Mouse (Mus musculus) right cerebral cortex, postnatal 4 days (tissue): ENCODE results near the gene Gm17409.

ENCODE experiments used
- DNase-seq: peaks from one replicate; pipeline ENCODE4 v3.0.0-alpha.2; 2022

Gene Gm17409

DNA sequence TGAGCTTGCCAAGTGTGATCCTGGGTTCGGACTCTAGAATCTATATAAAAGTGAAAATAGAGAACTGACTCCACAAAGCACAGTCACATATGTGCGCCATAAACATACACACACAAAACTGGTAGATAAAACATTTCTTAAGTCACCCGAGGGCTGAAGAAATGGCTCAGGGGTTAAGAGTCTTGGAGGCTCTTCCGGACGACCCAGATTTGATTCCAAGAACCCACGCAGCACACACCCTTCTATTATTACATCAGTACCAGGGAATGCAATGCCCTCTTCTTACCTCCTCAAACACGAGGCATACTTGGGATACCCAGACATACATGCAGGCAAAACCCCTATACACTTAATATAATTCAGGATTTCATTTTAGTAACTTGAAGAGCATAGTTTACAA is at the start of gene Gm17409:
Gene Gm17409 (plus strand): TSS at position 301 of the 400 bp plus-strand sequence.
- no peak for DNase-seq

DNA sequence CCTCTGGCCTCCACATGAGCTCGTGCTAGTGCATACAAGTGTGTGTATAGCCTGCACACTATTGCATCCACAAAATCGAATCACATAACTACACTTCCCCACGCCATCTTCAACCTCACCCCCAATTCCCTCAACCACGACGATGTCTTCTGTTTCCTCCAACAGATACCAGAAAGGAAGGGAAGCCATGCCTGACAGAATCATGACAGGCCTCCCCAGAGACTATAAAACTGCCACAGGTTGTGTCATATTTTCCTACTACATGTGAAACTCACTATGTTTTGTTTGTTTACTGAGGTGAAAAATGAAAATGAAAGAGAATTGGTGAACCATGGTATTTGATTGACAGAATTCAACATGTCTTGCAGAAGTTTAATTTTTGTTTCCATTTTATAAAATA is 46.6 kb upstream of the Gm17409 start:
- DNase-seq, result no peak

DNA sequence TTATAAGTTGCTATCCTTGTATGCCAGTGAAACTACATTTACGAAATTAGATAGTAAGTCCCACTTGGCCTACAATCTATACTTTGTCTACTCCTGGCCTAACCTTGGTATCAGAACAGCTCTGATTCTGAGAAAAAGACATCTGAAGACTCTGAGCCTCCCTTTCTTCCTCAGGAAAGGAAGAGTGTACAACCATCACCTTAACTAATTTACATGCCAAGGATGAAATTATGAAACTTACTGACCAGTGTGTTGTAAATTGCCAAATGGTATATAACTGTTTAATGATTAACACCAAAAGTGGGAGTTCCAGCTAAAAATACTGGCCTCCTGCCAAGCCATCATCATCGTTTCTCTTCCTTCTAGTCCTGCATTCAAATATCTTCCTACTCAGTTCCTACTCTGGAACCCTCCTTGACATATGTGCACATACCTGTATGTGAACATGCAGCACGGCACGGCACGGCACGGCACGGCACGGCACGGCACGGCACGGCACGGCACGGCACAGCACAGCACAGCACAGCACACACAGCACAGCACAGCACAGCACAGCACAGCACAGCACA is 44.4 kb upstream of the Gm17409 start:
- DNase-seq, result no peak

DNA sequence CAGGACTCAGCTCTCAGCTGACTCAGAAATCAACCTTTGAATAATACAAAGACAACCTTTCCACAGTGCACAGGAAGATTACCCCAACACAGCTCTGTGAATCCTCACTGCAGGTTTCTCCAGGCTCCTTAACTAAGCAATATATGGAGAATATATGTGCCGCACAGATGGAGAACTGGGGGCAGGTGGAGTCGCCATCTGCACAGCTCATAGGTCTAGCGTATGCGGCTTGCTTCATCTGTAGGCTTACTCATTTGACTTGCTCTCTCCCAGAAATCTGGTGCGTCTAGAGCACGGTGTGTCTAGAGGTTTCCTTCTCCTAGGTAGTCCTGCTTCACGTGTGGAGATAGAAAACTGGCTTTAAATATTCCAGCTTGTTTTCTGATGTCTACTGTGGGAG is 37.7 kb upstream of the Gm17409 start:
- peak; percentile 16 for DNase-seq

DNA sequence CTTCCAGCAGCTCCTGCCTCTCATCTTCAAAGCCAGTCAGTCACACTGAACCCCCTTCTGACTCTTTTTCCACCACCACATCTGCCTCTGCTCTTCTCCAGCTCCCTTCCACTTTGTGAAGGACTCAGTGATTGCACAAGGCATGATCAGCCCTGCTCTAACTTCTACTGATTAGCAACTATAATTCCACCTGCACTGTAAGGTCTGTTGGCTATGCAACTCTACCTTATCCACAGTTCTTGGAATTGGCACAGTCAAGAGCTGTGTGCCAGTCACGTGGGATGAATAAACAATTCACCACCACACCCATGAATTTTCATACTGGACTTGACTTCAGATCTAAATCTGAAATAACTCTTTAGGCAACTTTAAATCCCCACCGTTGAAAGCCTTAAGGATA is 36.6 kb upstream of the Gm17409 start:
- no peak for DNase-seq

DNA sequence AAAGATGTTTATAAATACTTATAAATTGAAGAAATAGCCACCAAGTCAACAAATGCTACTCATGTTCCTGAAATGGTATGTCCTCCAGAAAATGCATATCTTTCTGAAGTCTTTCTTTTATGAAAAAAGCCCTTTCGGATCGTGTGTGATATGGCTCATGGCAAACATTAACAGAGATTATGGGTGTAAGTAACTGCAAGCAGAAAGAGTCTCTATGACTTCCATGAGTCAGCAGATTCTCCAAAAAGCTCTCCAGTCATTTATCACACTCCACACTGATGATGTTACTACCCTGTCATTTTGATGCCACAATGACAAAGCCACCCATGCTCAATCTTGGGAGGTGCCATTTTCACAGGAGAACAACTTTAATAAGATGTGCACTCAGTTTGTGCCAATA is 35.5 kb upstream of the Gm17409 start:
- no peak for DNase-seq

DNA sequence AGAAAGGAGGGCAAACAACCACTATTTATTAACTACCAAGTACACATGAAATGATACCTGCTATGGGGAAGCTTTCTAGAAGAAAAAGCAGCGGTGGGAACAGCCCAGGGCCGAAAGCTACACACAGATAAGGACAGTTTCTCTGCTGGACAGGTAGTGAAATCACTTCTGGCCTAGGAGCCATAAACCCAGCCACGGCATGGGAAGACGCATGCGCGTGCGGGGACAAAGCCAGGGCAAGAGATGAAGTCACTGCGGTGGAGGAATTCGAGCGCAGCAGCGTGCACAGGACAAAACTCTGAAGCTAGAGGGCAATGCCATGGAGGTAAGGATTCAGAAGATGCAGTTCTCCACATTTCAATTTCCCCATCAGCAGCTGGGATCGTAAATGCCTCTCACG is 34.4 kb upstream of the Gm17409 start:
- no peak for DNase-seq

DNA sequence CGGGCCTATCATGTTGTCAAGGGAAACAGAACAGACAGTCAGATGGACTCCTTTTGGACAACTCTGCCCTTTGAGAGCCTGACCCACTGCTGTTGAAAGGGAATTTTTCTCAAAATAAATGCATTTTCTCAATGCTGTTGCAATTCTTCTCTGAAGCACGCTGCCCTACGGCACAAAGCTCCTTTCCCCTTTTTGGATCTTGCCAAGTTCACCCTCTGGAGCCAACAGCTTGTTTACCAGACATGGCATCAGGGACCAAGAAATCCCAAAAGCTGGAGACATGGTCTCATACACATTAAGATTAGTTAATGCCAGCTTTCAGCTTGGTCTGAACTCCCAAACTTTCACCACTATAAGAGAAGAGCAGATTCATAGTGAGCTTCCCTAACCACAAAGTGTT is 33.0 kb upstream of the Gm17409 start:
- DNase-seq, result no peak

DNA sequence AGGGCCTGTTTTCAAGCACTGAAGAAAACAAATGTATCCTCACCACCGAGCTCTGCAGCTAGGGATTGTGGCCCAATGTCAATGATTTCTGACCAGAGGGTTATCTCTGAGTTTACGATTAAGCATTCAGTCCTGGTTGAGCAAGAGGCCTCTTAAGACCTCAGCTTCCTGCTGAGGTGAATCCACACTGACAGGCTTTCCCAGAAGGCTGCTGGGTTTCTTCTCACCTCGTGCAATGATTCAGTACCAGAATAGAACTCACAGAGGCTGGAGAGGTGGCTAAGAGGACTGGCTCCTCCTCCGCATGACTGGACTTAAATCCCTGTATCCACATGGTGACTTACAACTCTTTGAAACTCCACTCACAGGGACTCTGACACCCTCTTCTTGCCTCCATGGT is 26.8 kb upstream of the Gm17409 start:
- DNase-seq, result no peak

DNA sequence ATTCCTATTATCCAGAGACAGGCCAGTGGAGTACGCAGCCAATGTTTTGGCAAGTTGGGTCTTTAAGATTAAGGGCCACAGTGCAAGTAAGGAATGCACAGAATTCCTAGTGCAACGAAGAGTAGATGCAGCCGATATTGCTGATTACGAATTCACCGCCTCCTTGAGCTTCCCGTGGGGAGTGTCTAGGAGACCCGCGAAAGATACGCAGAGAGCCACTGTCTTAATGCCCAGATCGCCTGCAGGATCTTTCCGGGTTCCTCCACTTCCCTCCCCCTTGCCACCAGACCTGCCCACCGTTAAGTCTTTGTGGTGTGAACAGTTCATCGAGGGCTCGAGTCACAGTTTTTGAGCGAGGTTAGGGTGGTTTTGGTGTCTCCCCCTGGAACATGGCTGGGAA is 22.9 kb upstream of the Gm17409 start:
- no peak for DNase-seq

DNA sequence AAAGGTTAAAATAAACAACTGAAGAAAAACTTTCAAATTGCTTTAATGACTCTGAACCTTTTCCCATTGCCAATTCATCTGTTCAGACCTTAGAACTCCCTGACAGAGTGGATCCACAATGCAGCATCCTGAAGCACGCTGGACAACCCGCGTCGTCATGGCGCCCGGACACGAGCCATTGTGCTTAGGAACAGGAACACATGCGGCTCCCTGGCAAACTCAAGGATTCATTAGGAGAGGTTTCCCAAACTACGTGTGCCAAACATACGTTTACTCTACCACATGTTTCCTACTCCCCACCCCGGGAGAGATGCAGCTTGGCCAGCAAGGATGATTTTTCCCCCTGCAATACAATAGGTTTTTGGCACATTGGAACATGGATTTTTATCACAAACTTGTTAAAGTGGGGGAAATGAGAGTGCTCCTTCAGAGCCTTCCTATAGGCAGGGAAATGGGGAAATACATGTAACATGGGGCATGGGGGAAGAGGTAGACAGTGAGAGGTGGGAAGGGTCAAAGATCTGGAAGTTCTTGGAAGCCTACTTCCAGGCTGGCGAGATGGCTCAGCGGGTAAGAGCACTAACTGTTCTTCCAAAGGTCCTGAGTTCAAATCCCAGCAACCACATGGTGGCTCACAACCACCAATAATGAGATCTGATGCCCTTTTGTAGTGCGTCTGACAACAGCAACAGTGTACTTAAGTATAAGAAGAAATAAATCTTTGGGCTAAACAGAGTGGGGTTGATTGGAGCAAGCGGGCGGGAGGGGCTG is 15.6 kb upstream of the Gm17409 start:
- no peak for DNase-seq

DNA sequence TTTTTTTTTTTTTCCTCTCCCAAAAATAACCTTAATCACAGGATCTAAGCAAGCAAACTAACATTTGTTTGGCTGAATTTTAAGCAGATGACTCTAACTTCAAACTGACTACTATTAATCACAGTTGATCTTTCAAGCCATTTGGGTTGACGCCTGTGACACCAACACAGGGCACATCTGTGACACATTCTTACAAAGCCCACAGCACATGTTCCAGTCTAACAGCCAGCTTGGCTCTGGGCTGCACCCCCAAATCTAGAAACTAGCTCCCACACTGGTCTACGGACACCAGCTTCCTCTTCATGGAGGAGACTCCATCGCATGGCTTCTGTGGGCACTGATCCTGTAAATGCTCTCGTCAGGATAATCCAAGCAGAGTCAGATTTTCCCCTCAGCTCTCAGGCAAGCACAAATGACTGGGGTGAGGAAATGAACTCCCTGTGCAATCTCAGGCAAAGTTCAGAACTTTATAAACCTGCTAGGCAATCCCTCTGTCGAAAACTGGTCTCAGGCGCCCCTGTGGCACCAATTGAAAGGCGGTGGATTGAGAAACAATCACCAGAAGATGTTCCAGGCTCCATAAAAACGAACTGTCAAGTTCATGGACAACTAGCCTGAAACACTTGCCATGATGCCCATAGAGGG is 13.0 kb upstream of the Gm17409 start:
- no peak for DNase-seq

DNA sequence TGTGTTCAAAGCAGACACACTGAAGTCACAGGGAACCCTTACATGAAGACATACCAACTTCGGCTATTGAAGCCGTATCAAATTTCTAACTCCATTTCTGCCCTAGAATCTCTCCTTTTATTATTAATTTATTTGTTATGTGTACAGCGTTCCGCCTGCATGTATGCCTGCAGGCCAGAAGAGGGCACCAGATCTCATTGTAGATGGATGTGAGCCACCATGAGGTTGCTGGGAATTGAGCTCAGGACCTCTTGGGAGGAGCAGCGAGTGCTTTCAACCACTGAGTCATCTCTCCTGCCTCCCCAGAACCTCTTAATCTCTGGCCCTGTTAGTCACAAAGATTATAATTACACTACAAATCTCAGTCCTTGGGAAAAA is 12.4 kb upstream of the Gm17409 start:
- DNase-seq, result no peak

DNA sequence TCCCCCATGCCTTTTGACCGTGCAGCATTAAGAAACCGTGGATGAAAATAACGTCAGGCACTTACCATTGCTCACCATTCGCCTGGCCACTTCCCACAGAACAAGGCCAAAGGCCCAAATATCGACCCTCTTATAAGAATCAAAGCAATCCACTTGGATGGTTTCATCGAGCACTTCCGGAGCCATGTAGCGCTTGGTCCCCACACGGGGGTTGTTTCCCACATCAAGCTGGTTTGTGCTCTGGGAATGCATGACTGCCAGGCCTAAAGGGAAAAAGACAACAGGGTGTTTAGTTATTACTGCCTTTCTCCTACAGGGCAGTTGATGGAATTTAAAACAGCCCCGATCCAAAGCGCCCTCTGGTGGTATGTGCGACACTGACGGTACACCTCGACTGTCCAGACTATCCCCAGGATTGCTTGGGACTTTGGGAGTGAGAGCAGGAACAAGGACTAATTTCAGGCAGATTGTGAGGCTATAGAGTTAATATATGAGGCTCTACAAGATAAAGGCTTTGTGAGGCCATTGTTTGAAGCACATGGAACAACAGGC is 11.0 kb upstream of the Gm17409 start:
- peak; percentile 51 for DNase-seq

DNA sequence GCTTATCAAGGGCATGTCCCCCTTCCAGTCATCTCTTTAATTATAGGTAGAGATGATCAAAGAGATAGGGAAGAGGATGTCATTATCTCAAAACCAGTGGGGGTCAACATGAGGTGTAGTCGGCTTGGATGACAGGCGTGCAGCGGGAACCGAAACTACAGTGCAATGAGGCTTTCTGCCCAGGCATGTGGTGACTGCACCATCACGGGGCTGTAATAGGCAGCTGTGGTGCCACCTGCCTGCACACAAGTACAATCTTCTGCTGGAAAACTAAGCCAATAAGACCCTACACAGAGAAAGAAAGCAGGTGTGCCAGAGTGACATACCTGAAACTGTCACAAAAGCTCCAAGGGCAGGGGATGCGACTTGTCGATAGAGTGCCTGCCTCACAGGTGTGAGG is 374 bp downstream of the Gm17409 start:
- DNase-seq, result no peak

DNA sequence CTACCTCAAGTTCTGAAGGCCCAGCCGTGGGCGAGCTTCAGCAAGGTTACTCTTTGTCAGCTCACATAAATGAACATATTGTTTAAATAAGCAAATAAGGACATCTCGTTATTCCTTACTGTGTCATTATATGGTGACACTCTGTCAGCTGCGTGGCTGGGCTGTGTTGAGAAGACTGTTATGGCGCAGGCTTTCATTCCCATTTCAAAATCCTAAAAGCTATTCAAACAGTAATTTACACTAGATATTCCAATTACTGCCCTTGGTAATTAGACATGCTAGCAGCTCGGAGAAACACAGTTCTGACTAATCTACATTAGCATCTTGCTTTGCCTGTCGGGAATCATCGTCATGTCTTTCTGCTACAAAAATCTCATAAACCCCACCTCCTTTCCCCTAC is 5.7 kb downstream of the Gm17409 start:
- DNase-seq, result no peak

DNA sequence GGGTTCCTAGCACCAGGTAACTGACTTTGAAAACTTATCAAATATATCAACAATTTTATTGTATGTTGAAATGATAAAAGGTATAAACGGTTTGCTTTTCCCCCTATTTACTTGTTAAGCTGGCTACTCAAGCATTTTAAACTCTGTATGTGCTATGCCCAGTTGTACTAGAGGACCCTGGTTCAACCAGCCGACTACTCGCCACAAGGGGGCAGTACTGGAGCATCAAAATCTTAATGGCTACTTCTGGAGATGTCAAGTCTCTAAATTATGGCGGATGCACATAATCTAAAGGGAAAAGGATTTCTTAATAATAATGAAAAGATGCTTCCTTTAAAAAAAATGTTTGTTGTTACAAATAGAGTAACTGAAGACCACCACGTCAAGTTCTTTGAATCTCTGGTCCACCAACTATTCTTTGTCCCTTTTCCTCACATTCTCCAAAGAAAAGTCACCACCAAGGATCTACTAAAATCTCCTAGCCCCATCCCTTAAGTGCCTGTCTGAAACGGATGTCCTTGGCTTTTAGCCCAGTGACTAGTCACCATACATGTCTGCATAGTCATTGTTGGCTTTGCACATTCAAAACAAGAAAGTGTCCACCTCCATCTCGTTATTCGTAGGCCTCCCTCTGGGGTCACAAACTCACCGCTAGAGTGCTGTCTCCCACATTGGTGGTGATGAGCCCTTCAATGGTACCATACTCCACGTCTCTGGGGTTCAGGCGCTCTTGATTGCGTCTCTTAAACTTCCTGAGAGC is 7.2 kb downstream of the Gm17409 start:
- peak; percentile 84 for DNase-seq

DNA sequence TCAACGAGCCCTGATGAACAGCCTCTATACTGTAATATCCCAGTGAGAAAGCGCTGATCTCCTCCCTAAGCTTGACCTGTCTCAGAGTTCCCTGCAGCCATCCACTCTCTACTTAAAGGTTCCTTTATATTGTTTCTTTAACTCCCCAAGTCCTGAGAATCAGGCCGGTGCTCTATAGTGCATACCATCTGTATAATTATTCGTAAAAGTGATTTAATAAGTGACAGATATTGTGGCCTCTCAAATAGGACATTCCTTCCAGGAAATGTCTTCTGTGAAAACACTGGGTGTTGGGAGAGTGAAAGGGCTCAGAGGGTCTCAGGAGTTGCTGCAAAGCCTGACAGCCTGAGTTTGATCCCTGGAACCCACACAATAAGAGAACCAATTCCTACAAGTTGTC is 8.2 kb downstream of the Gm17409 start:
- DNase-seq, result no peak

DNA sequence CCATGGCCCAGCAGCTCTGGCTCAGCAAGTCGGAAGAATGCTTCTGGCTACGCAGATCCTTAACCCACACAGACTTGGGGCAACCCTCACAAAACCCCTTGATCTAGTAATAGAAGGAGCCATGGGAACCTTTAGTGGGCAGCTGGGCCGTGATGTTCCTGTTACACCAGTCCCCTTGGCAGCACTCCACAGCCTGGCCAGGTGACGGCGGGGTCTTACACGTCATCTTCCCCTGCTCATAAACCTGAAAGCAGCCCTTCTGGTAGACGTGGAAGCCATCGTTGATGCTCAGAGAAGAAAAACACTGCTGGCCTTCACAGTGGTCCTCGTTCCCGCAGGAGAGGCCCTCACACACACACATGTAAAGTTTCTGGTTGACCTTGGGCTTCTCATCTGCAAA is 9.6 kb downstream of the Gm17409 start:
- no peak for DNase-seq

DNA sequence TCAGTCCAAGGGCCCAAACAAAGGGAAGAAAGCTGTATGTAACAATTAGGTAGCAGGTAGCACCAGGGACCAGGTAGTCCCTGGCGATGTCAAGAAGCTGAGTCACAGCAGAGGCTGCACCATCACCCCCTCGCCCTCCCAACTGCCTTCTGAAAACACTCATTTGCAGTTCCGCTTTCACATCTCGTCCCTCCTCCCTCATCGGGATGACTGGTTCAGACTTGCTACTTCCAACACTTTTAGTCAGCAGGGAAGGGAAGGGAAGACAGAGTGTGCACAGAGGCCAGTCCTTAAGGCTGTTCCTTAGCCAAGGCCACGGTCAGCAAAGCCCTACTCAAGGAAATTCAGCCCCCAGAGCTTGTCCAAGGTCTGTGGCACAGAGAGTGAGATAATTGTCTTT is 10.8 kb downstream of the Gm17409 start:
- no peak for DNase-seq

DNA sequence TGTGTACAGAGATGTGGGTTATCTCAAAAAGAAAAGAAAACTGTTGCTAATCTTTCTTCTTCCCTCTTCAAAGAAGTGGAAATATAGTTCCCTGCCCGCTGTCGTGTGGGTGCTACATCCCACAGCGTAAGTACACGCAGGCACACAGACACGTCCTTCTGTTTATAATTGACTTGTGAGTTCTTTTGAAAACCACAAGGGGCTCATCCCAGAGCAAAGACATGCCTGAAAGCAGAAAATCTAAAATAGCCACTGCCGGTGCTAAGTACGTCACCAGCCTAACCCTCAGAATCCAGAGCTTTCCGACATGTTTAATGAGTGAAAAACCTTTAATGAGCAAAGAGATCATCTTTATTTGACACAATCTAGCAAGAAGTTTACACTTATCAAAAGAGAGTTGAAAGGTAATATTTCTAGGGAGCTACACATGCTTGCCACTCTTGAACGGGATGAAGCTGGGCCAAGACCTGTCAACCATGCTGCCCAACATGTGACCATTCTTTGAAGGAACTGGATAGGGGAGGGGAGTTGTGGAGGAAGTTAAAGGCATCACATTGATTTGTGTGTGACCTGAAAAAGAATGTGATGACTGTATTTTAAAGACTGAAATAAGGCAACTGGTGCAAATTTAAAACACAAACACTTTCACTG is 11.7 kb downstream of the Gm17409 start:
- no peak for DNase-seq

DNA sequence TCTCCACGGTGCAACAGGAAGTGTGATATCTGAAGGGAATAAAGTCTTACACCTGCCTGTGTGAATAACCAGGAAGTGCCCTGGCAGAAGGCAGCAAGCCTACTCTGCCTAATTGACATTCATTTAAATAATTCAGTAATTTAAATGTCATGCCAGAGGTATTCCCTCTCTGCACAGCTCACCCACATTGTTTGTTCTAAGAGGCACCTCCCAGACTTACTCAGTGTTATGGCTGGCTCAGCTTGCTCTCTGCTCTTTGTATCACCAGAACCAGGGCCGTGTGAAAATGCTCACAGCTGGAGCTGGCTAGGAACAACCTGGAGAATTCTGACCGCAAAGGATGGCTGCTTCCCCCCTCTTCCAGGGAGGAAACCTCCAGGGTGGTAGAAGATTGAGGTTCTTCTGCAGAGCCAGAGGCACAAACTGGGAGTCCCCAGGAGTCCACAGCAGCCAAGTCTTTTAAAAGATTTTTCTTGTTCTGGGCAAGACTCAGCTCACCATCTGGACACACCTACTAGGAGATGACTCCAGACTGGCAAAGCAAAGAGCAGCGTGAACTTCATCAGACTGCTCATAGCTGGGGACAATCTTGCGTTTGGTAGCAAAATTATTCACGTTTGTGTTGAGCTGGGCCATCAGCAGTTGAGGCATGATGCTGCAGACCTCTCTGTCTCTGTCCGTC is 14.5 kb downstream of the Gm17409 start:
- no peak for DNase-seq
